Mouse (Mus musculus): Measurements from ENCODE around the gene Gcgr. TPM values are rescaled to one million over a fixed set of nuclear protein-coding genes. Genes with fewer than 3 reads are reported as not detected.

The Gcgr gene
- polyA plus RNA-seq, 1 experiment, result 0.07 TPM

DNA sequence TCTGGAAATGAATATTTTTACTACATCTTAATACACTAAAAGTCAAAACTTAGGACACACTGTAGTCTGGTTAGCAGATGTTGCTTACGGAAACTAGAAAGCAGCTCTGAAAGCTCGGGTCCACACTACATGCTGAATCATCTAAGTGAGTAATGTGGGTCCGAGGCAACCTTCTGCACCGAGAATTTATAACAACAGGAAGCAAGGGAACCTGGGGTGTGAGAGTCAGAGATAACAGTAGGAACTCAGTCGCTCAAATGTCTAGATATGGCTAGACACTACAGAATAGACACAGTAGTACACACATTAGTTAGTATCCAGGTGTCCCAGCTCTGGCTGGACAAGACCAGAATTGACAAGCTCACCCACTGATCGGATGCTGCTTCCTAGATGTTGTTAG lies 58.0 kb downstream of the Gcgr start:
- TF ChIP-seq POLR2A (IDR thresholded peaks at IDR 0.05; ENCODE audit: control insufficient read depth, low read depth, low read length) (no peak), CTCF (IDR thresholded peaks at IDR 0.05; ENCODE audit: control insufficient read depth, insufficient read depth, insufficient replicate concordance, low read depth, low read length) (no peak)
- Histone ChIP-seq H3K4me1 (ENCODE audit: control insufficient read depth, insufficient read depth, low read length) (no peaks in the 10 kb centered on the region), H3K27me3 (ENCODE audit: control insufficient read depth, insufficient read depth, low read length) (no peaks in the 10 kb centered on the region), H3K36me3 (ENCODE audit: control insufficient read depth, insufficient read depth, low read length) (peaks cover 4% of the 10 kb centered on the region), H3K4me3 (ENCODE audit: control insufficient read depth, low read depth, low read length) (no peak overlapping the region), H3K27ac (ENCODE audit: control insufficient read depth, insufficient read depth, low read depth, low read length) (no peak overlapping the region)

Other genes with a start within 250 kb of the Gcgr start
- gene Actg1, start 182.2 kb upstream of the Gcgr start, polyA plus RNA-seq (2012; rRNA removed), result 670 and 672 TPM in 2 replicates
- gene Fscn2, start 169.2 kb upstream of the Gcgr start, polyA plus RNA-seq (2012; rRNA removed), result 1.6 and 2.1 TPM in 2 replicates
- gene Faap100, start 151.9 kb upstream of the Gcgr start, polyA plus RNA-seq (2012; rRNA removed), result 57.8 and 67.1 TPM in 2 replicates
- 75.8 and 79.3 TPM in 2 replicates for gene Nploc4, start 93.0 kb upstream of the Gcgr start, polyA plus RNA-seq (2012; rRNA removed)
- 0.47 and 0.51 TPM in 2 replicates for gene Tspan10, start 88.1 kb upstream of the Gcgr start, polyA plus RNA-seq (2012; rRNA removed)
- 1.5 and 1.9 TPM in 2 replicates for gene Pde6g, start 77.2 kb upstream of the Gcgr start, polyA plus RNA-seq (2012; rRNA removed)
- 6.3 and 7.1 TPM in 2 replicates for gene Oxld1, start 72.6 kb upstream of the Gcgr start, polyA plus RNA-seq (2012; rRNA removed)
- gene Ccdc137, start 72.6 kb upstream of the Gcgr start, polyA plus RNA-seq (2012; rRNA removed), result 5.6 and 6.9 TPM in 2 replicates
- 15.8 and 20.5 TPM in 2 replicates for gene Arl16, start 63.1 kb upstream of the Gcgr start, polyA plus RNA-seq (2012; rRNA removed)
- gene Mrpl12, start 46.1 kb upstream of the Gcgr start, polyA plus RNA-seq (2012; rRNA removed), result 84.6 and 94.8 TPM in 2 replicates
- gene Slc25a10, start 38.9 kb upstream of the Gcgr start, polyA plus RNA-seq (2012; rRNA removed), result 68.3 and 75.0 TPM in 2 replicates
- gene Mcrip1, start 19.0 kb downstream of the Gcgr start, polyA plus RNA-seq (2012; rRNA removed), result 196 and 204 TPM in 2 replicates
- 31.2 and 31.6 TPM in 2 replicates for gene Ppp1r27, start 20.4 kb downstream of the Gcgr start, polyA plus RNA-seq (2012; rRNA removed)
- gene P4hb, start 42.6 kb downstream of the Gcgr start, polyA plus RNA-seq (2012; rRNA removed), result 46.7 and 55.1 TPM in 2 replicates
- gene Arhgdia, start 50.9 kb downstream of the Gcgr start, polyA plus RNA-seq (2012; rRNA removed), result 94.7 and 101 TPM in 2 replicates
- 22.8 and 23.6 TPM in 2 replicates for gene Alyref, start 67.7 kb downstream of the Gcgr start, polyA plus RNA-seq (2012; rRNA removed)
- gene Anapc11, start 67.7 kb downstream of the Gcgr start, polyA plus RNA-seq (2012; rRNA removed), result 178 and 209 TPM in 2 replicates
- gene Npb, start 77.8 kb downstream of the Gcgr start, polyA plus RNA-seq (2012; rRNA removed), result 24.6 and 26.3 TPM in 2 replicates
- gene Pcyt2, start 87.2 kb downstream of the Gcgr start, polyA plus RNA-seq (2012; rRNA removed), result 106 and 116 TPM in 2 replicates
- 22.3 and 23.9 TPM in 2 replicates for gene Sirt7, start 94.5 kb downstream of the Gcgr start, polyA plus RNA-seq (2012; rRNA removed)
- 9.5 and 10.4 TPM in 2 replicates for gene Mafg, start 102.9 kb downstream of the Gcgr start, polyA plus RNA-seq (2012; rRNA removed)
- 0.98 and 1.5 TPM in 2 replicates for gene Pycr1, start 113.1 kb downstream of the Gcgr start, polyA plus RNA-seq (2012; rRNA removed)
- 0.61 TPM in 1 of 2 replicates, not detected in the other for gene Myadml2, start 117.5 kb downstream of the Gcgr start, polyA plus RNA-seq (2012; rRNA removed)
- gene Notum, start 130.5 kb downstream of the Gcgr start, polyA plus RNA-seq (2012; rRNA removed), result 0.35 and 0.36 TPM in 2 replicates
- 234 and 253 TPM in 2 replicates for gene Aspscr1, start 142.3 kb downstream of the Gcgr start, polyA plus RNA-seq (2012; rRNA removed)
- gene Cenpx, start 183.0 kb downstream of the Gcgr start, polyA plus RNA-seq (2012; rRNA removed), result 54.5 and 59.7 TPM in 2 replicates
- 10.7 and 12.3 TPM in 2 replicates for gene Lrrc45, start 183.2 kb downstream of the Gcgr start, polyA plus RNA-seq (2012; rRNA removed)
- 3.1 and 4.1 TPM in 2 replicates for gene Rac3, start 190.8 kb downstream of the Gcgr start, polyA plus RNA-seq (2012; rRNA removed)
- 3.7 and 5.5 TPM in 2 replicates for gene Dcxr, start 196.6 kb downstream of the Gcgr start, polyA plus RNA-seq (2012; rRNA removed)
- gene Cbr2, start 201.4 kb downstream of the Gcgr start, polyA plus RNA-seq (2012; rRNA removed), result 7.7 and 9.4 TPM in 2 replicates
- 7.0 and 8.7 TPM in 2 replicates for gene Hmga1b, start 232.1 kb downstream of the Gcgr start, polyA plus RNA-seq (2012; rRNA removed)